Comparison of ENCODE assay signal across 18 mouse cellular contexts in genomic region chr3:50438520-50439253, GRCm38 (mm10). TPM values are rescaled to one million over a fixed set of nuclear protein-coding genes. Genes with fewer than 3 reads are reported as not detected.
DNase-seq lines count a peak whose midpoint lies in the region; ATAC-seq and TF ChIP-seq lines count a peak whose summit lies in the region.
"Had no signal": no experiment of that assay in that cellular context is flagged by ENCODE, and none has a peak within 500 bp of the region (broad histone marks: within the 10 kb centered on the region; RNA-seq: fewer than 3 reads in every experiment).

No protein-coding gene starts in this region.

- no peak overlapping the region for H3K4me2 ChIP-seq in forebrain, embryonic 13.5 days
- H3K4me2 ChIP-seq: forebrain, embryonic 12.5 days; hindbrain, embryonic 15.5 days; neural tube, embryonic 12.5 days had no signal

- H3K9me3 ChIP-seq in G1E (replicated peaks) = no peaks in the 10 kb centered on the region
- H3K9me3 ChIP-seq in embryonic facial prominence, embryonic 10.5 days = no peaks in the 10 kb centered on the region
- H3K9me3 ChIP-seq in forebrain, embryonic 13.5 days (replicated peaks) = no peaks in the 10 kb centered on the region
- no peaks in the 10 kb centered on the region for H3K9me3 ChIP-seq in hindbrain, embryonic 10.5 days
- H3K9me3 ChIP-seq: forebrain, embryonic 12.5 days; heart, embryonic 10.5 days; hindbrain, embryonic 15.5 days; neural tube, embryonic 12.5 days had no signal

- no peak for DNase-seq in left cerebral cortex, adult 2 months (ENCODE audit: extremely low spot score in 1 of 2, low spot score in 2 of 2)
- DNase-seq in left cerebral cortex, adult 9 months (ENCODE audit: low spot score in 2 of 2) = no peak
- DNase-seq in G1E (ENCODE audit: low spot score) = no peak
- DNase-seq in embryonic facial prominence, embryonic 10.5 days (ENCODE audit: low spot score) = no peak
- DNase-seq in hindbrain, embryonic 10.5 days (ENCODE audit: low spot score) = no peak
- DNase-seq in layer of hippocampus, postnatal 25 days (ENCODE audit: extremely low spot score in 1 of 2, low spot score in 1 of 2) = no peak
- DNase-seq: gastrocnemius, postnatal 14 days; heart, postnatal 14 days; kidney, postnatal 10 days; lung, postnatal 4 days had no signal

- H3K9ac ChIP-seq in forebrain, embryonic 13.5 days = no peak overlapping the region
- H3K9ac ChIP-seq: forebrain, embryonic 12.5 days; hindbrain, embryonic 15.5 days; neural tube, embryonic 12.5 days had no signal

- no peak for TF ChIP-seq CTCF in left cerebral cortex, adult 2 months (IDR thresholded peaks at IDR 0.05)
- TF ChIP-seq CTCF in G1E (IDR thresholded peaks at IDR 0.05; ENCODE audit: low read depth, low read length) = no peak

- H3K27ac ChIP-seq in left cerebral cortex, adult 2 months = peak overlapping the region; percentile 0; the same call in 1 of the 2 replicates
- peak overlapping the region; percentile 40 for H3K27ac ChIP-seq in embryonic facial prominence, embryonic 10.5 days (replicated peaks)
- no peak overlapping the region for H3K27ac ChIP-seq in forebrain, embryonic 13.5 days
- H3K27ac ChIP-seq in hindbrain, embryonic 10.5 days = no peak overlapping the region
- H3K27ac ChIP-seq: forebrain, embryonic 12.5 days; heart, embryonic 10.5 days; hindbrain, embryonic 15.5 days; neural tube, embryonic 12.5 days had no signal

- 35% methylated on average over 4 of the region's 4 CpGs for WGBS in embryonic facial prominence, embryonic 10.5 days
- 39% methylated on average over 4 of the region's 4 CpGs for WGBS in forebrain, embryonic 13.5 days
- 71% methylated on average over 4 of the region's 4 CpGs for WGBS in hindbrain, embryonic 10.5 days

- no peaks in the 10 kb centered on the region for H3K27me3 ChIP-seq in G1E (ENCODE audit: insufficient read depth, low read length)
- H3K27me3 ChIP-seq in embryonic facial prominence, embryonic 10.5 days (replicated peaks; ENCODE audit: low read depth, poor library complexity, severe bottlenecking) = no peaks in the 10 kb centered on the region
- no peaks in the 10 kb centered on the region for H3K27me3 ChIP-seq in forebrain, embryonic 13.5 days
- peaks cover 3% of the 10 kb centered on the region; the same call in 1 of the 2 replicates for H3K27me3 ChIP-seq in hindbrain, embryonic 10.5 days (ENCODE audit: insufficient read depth, poor library complexity, severe bottlenecking)
- H3K27me3 ChIP-seq: forebrain, embryonic 12.5 days; hindbrain, embryonic 15.5 days; neural tube, embryonic 12.5 days had no signal

- H3K4me3 ChIP-seq in left cerebral cortex, adult 2 months = no peak overlapping the region
- no peak overlapping the region for H3K4me3 ChIP-seq in G1E (ENCODE audit: low read depth, low read length)
- H3K4me3 ChIP-seq in embryonic facial prominence, embryonic 10.5 days = no peak overlapping the region
- H3K4me3 ChIP-seq in forebrain, embryonic 13.5 days = no peak overlapping the region
- no peak overlapping the region for H3K4me3 ChIP-seq in hindbrain, embryonic 10.5 days
- H3K4me3 ChIP-seq: forebrain, embryonic 12.5 days; heart, embryonic 10.5 days; hindbrain, embryonic 15.5 days; neural tube, embryonic 12.5 days had no signal

- no peaks in the 10 kb centered on the region for H3K4me1 ChIP-seq in G1E (ENCODE audit: insufficient read depth, low read depth, low read length)
- H3K4me1 ChIP-seq in embryonic facial prominence, embryonic 10.5 days = peaks cover 34% of the 10 kb centered on the region
- peaks cover 7% of the 10 kb centered on the region for H3K4me1 ChIP-seq in forebrain, embryonic 13.5 days
- H3K4me1 ChIP-seq in hindbrain, embryonic 10.5 days (replicated peaks) = peaks cover 16% of the 10 kb centered on the region

- ATAC-seq in G1E (ENCODE audit: extremely low read depth, insufficient number of reproducible peaks, low FRiP score, poor library complexity, severe bottlenecking) = peak; percentile 24; the same call in 1 of the 2 replicates
- ATAC-seq in megakaryocyte progenitor cell, adult 5-6 weeks (replicated peaks; ENCODE audit: poor library complexity) = peak; percentile 39
- ATAC-seq in forebrain, embryonic 13.5 days = no peak
- ATAC-seq: intestine, embryonic 16.5 days; midbrain, embryonic 16.5 days had no signal

- intact Hi-C loops in left cerebral cortex, adult 2 months (cut with DNase I) = no loop called here

- no peaks in the 10 kb centered on the region for H3K36me3 ChIP-seq in G1E (replicated peaks)
- H3K36me3 ChIP-seq in embryonic facial prominence, embryonic 10.5 days (replicated peaks) = no peaks in the 10 kb centered on the region
- no peaks in the 10 kb centered on the region for H3K36me3 ChIP-seq in forebrain, embryonic 13.5 days (ENCODE audit: poor library complexity, severe bottlenecking)
- no peaks in the 10 kb centered on the region for H3K36me3 ChIP-seq in hindbrain, embryonic 10.5 days
- H3K36me3 ChIP-seq: forebrain, embryonic 12.5 days; heart, embryonic 10.5 days; hindbrain, embryonic 15.5 days; neural tube, embryonic 12.5 days had no signal

RNA-seq across cellular contexts. Expression of gene Slc7a11, which starts 4.7 kb away (rescaled TPM):
- total RNA-seq in left cerebral cortex, adult 2 months (2021) = 10 to 100 TPM; 23.9 to 25.7 TPM
- total RNA-seq in G1E (2014; fragmentation: Nextera tagmentation) = 0.38 and 0.44 TPM in 2 replicates
- 0.87 and 0.98 TPM in 2 replicates for total RNA-seq in G1E (2017)
- 0.03 and 0.04 TPM in 2 replicates for polyA plus RNA-seq in G1E (2012)
- 1.3 and 1.5 TPM in 2 replicates for polyA plus RNA-seq in embryonic facial prominence, embryonic 10.5 days (2016; fragmentation: Nextera tagmentation; extraction: Ambion mirVana)
- total RNA-seq in megakaryocyte progenitor cell, adult 5-6 weeks (2015) = 1.4 and 2.0 TPM in 2 replicates
- total RNA-seq in megakaryocyte progenitor cell, adult 5-6 weeks (2017) = 1.7 and 4.7 TPM in 2 replicates
- 1.8 TPM in 2 replicates for polyA plus RNA-seq in forebrain, embryonic 13.5 days (2015; fragmentation: Nextera tagmentation; extraction: Ambion mirVana)
- 0.21 and 0.40 TPM in 2 replicates for polyA plus RNA-seq in hindbrain, embryonic 10.5 days (2016; fragmentation: Nextera tagmentation; extraction: Ambion mirVana)
- 10 to 100 TPM; 23.0 to 28.7 TPM for total RNA-seq in layer of hippocampus, postnatal 25 days (2021)

Comparison
In these comparisons a context has a peak if more than half of its experiments do, and no peak if none do; other contexts are left out.
1. H3K27ac ChIP-seq: peak in left cerebral cortex, adult 2 months (single experiment) and embryonic facial prominence, embryonic 10.5 days (single experiment); none in forebrain, embryonic 13.5 days (single experiment) and hindbrain, embryonic 10.5 days (single experiment).
2. RNA of gene Slc7a11, which starts 4.7 kb away (total RNA-seq): 23.0 to 28.7 TPM in layer of hippocampus, postnatal 25 days and 23.9 to 25.7 TPM in left cerebral cortex, adult 2 months; 1.4 to 4.7 TPM in megakaryocyte progenitor cell, adult 5-6 weeks and 0.38 to 0.98 TPM in G1E; every median in the first group is over 4 times any median in the second.